Mouse (Mus musculus) left cerebral cortex, adult 9 months (tissue): ENCODE measurements at regions not wholly inside any gene's neighbourhood (a gene's known extent, or its start where the extent isn't known, plus 50 kb on each side); places are given as distances from the start of the nearest gene placed in this dataset.

Experiments used
- DNase-seq, 2 experiments: peaks; one replicate each; pipeline ENCODE4 v3.0.0; 2022; ENCODE audit warnings: low spot score in 2 of 2

- peak in 1 of 2 experiments; percentile 40 for DNase-seq
These were observed 777.0 kb downstream of the Rapgef2 start for GRCm38 (mm10) chr3:78509336-78509735.

- DNase-seq: no peak
These were observed 808.6 kb downstream of the Rapgef2 start for GRCm38 (mm10) chr3:78477689-78478088.
